Comparison of ENCODE assay signal across 8 mouse cellular contexts in genomic region chr8:13550718-13551573, GRCm38 (mm10). TPM values are rescaled to one million over a fixed set of nuclear protein-coding genes. Genes with fewer than 3 reads are reported as not detected.
A peak's percentile ranks its signal among the peaks of the same experiment; 100 is the strongest.
DNase-seq lines count a peak whose midpoint lies in the region; ATAC-seq lines count a peak whose summit lies in the region.

No protein-coding gene starts in this region.

- no peaks in the 10 kb centered on the region for H3K27me3 ChIP-seq in intestine, embryonic 16.5 days (replicated peaks; ENCODE audit: control insufficient read depth, insufficient read depth, low read length)
- H3K27me3 ChIP-seq in midbrain, embryonic 10.5 days (ENCODE audit: low read depth, poor library complexity, severe bottlenecking), result no peaks in the 10 kb centered on the region

- H3K4me2 ChIP-seq in intestine, embryonic 16.5 days (ENCODE audit: low read depth, low read length), result no peak overlapping the region

- H3K9ac ChIP-seq in intestine, embryonic 16.5 days (ENCODE audit: low read depth, low read length), result no peak overlapping the region

- H3K4me3 ChIP-seq in intestine, embryonic 16.5 days (ENCODE audit: low read length), result no peak overlapping the region
- no peak overlapping the region for H3K4me3 ChIP-seq in midbrain, embryonic 10.5 days

- peaks cover 6% of the 10 kb centered on the region; the same call in 1 of the 2 replicates for H3K4me1 ChIP-seq in intestine, embryonic 16.5 days (ENCODE audit: control insufficient read depth, insufficient read depth, low read length)
- H3K4me1 ChIP-seq in midbrain, embryonic 10.5 days, result no peaks in the 10 kb centered on the region

- ATAC-seq in intestine, embryonic 16.5 days, result peak; percentile 96

- intact Hi-C loops in left cerebral cortex, postnatal 25 days (cut with DNase I), result loop anchor here (1.0 to 5.0 kb wide), 5 partner anchors 126 to 235 kb away; partner anchors contain the start of gene Rasa3

- peak; percentile 98 for DNase-seq in adipocyte (ENCODE audit: low spot score)
- peak; percentile 92 for DNase-seq in embryo, embryonic 10.5 days (ENCODE audit: low spot score)
- peak; percentile 85 to 91 for DNase-seq in gastrocnemius, postnatal 4 days (ENCODE audit: low spot score in 2 of 2)
- peak; percentile 96 to 97 for DNase-seq in left cerebral cortex, postnatal 25 days (ENCODE audit: low spot score in 2 of 2)
- peak; percentile 77 for DNase-seq in midbrain, embryonic 10.5 days (ENCODE audit: low spot score)
- peak; percentile 94 for DNase-seq in right cerebral cortex, postnatal 4 days
- peak; percentile 85 for DNase-seq in yolk sac, embryonic 10.5 days (ENCODE audit: low spot score)

- H3K9me3 ChIP-seq in intestine, embryonic 16.5 days (ENCODE audit: control insufficient read depth, low read length), result no peaks in the 10 kb centered on the region
- no peaks in the 10 kb centered on the region for H3K9me3 ChIP-seq in midbrain, embryonic 10.5 days (replicated peaks)

- no peaks in the 10 kb centered on the region for H3K36me3 ChIP-seq in intestine, embryonic 16.5 days (ENCODE audit: control insufficient read depth, insufficient read depth, low read length)
- H3K36me3 ChIP-seq in midbrain, embryonic 10.5 days, result no peaks in the 10 kb centered on the region

- WGBS in intestine, embryonic 16.5 days, result 54% methylated on average over 9 of the region's 9 CpGs
- WGBS in midbrain, embryonic 10.5 days, result 61% methylated on average over 9 of the region's 9 CpGs

- no peak overlapping the region for H3K27ac ChIP-seq in intestine, embryonic 16.5 days (ENCODE audit: low read length)
- no peak overlapping the region for H3K27ac ChIP-seq in midbrain, embryonic 10.5 days (replicated peaks)

RNA-seq across cellular contexts. Expression of gene 1700029H14Rik, which starts 11.3 kb away (rescaled TPM):
- total RNA-seq in gastrocnemius, postnatal 4 days (2021), result under 1 TPM in 1 of 2 experiments, not detected in 1; 0.26 TPM
- not detected in 2 replicates for polyA plus RNA-seq in intestine, embryonic 16.5 days (2015; fragmentation: Nextera tagmentation; extraction: Ambion mirVana)
- not detected for total RNA-seq in left cerebral cortex, postnatal 25 days (2021)
- polyA plus RNA-seq in midbrain, embryonic 10.5 days (2016; fragmentation: Nextera tagmentation; extraction: Ambion mirVana), result not detected in 2 replicates

RNA-seq across cellular contexts. Expression of gene Gas6, which starts 56.7 kb away (rescaled TPM):
- total RNA-seq in gastrocnemius, postnatal 4 days (2021), result 100 to 1,000 TPM; 111 to 121 TPM
- polyA plus RNA-seq in intestine, embryonic 16.5 days (2015; fragmentation: Nextera tagmentation; extraction: Ambion mirVana), result 55.8 and 60.7 TPM in 2 replicates
- 10 to 100 TPM; 97.5 to 98.9 TPM for total RNA-seq in left cerebral cortex, postnatal 25 days (2021)
- 8.9 and 14.6 TPM in 2 replicates for polyA plus RNA-seq in midbrain, embryonic 10.5 days (2016; fragmentation: Nextera tagmentation; extraction: Ambion mirVana)
